Mouse (Mus musculus) kidney, adult 2 months (tissue): ENCODE results near the gene Yes1. TPM values are rescaled to one million over a fixed set of nuclear protein-coding genes. Genes with fewer than 3 reads are reported as not detected.
"Not testable (repeated sequence)": the region's sequence is repeated elsewhere in the genome, so short reads cannot be mapped to it uniquely, and the experiment has no call there.

Source experiments
- DNase-seq: peaks from one replicate; pipeline ENCODE4 v3.0.0; 2021
- H3K27ac ChIP-seq: fragments of 200-500 bp; 2 replicates; pipeline ENCODE4 v1.5.1; 2012; ENCODE audit warnings: low read depth, low read length, control low read depth, inconsistent platforms; ENCODE audit not compliant: insufficient read depth
- H3K27me3 ChIP-seq: fragments of 200-500 bp; replicated peaks from 2 replicates; pipeline ENCODE4 v1.6.1; 2012; ENCODE audit warnings: mild to moderate bottlenecking, moderate library complexity, low read length, inconsistent platforms; ENCODE audit not compliant: control insufficient read depth, insufficient read depth
- H3K36me3 ChIP-seq: fragments of 200-500 bp; 2 replicates; pipeline ENCODE4 v1.6.1; 2012; ENCODE audit warnings: mild to moderate bottlenecking, moderate library complexity, low read length, inconsistent platforms; ENCODE audit not compliant: control insufficient read depth, insufficient read depth
- H3K4me1 ChIP-seq: fragments of 200-500 bp; 2 replicates; pipeline ENCODE4 v1.6.1; 2011; ENCODE audit warnings: low read length; ENCODE audit not compliant: control insufficient read depth, insufficient read depth
- H3K4me3 ChIP-seq: fragments of 200-500 bp; 2 replicates; pipeline ENCODE4 v1.5.1; 2011; ENCODE audit warnings: mild to moderate bottlenecking, low read depth, low read length, control low read depth; ENCODE audit not compliant: insufficient read depth
- CTCF ChIP-seq: fragments of 200-500 bp; conservative IDR thresholded peaks from 2 replicates; pipeline ENCODE4 v1.5.1; 2011; ENCODE audit warnings: low read depth, mild to moderate bottlenecking, control low read depth, low read length, moderate library complexity, mixed read lengths; ENCODE audit not compliant: insufficient read depth, insufficient read length
- POLR2A ChIP-seq: fragments of 200-500 bp; IDR thresholded peaks from one replicate; pipeline ENCODE4 v1.6.1; 2011; ENCODE audit warnings: low read depth, low read length, control low read depth
- WGBS: fragments of 180-500 bp; shearing (Covaris S2); methylation state at CpG from one replicate; pipeline ENCODE4 v1.1.7; 2018; 5-methylcytosine and 5-hydroxymethylcytosine counted together
- polyA plus RNA-seq: library from polyadenylated mRNA; depleted of rRNA; stranded (reverse); fragments of >200 nt; gene quantifications from 2 replicates; pipeline ENCODE4 v1.2.3, GENCODE M21; 2012

Gene Yes1
- polyA plus RNA-seq, 1 experiment, result 3.1 TPM

- no peak for DNase-seq
- no peak overlapping the region for H3K4me3 ChIP-seq
- H3K27me3 ChIP-seq, result no peaks in the 10 kb centered on the region
- no peak overlapping the region for H3K27ac ChIP-seq
- TF ChIP-seq POLR2A (no peak), CTCF (no peak)
- H3K4me1 ChIP-seq, result peaks cover 3% of the 10 kb centered on the region; the same call in 1 of the 2 replicates
- WGBS, result 59% methylated on average over 1 of the region's 1 CpGs
- no peaks in the 10 kb centered on the region for H3K36me3 ChIP-seq
These were observed 106.8 kb downstream of the Yes1 start for GRCm38 (mm10) chr5:32717726-32718125.

- Histone ChIP-seq H3K36me3 (no peaks in the 10 kb centered on the region), H3K4me3 (no peak overlapping the region), H3K27me3 (no peaks in the 10 kb centered on the region), H3K27ac (no peak overlapping the region), H3K4me1 (no peaks in the 10 kb centered on the region)
- TF ChIP-seq CTCF (no peak), POLR2A (no peak)
- 36% methylated on average over 6 of the region's 6 CpGs for WGBS
- no peak for DNase-seq
These were observed 107.9 kb downstream of the Yes1 start for GRCm38 (mm10) chr5:32718916-32719315.

- H3K4me1 ChIP-seq, result no peaks in the 10 kb centered on the region
- no peaks in the 10 kb centered on the region for H3K27me3 ChIP-seq
- H3K36me3 ChIP-seq, result no peaks in the 10 kb centered on the region
- no peak for DNase-seq
- H3K4me3 ChIP-seq, result no peak overlapping the region
- no peak overlapping the region for H3K27ac ChIP-seq
- TF ChIP-seq CTCF (no peak), POLR2A (no peak)
- WGBS, result 78% methylated on average over 9 of the region's 9 CpGs
These were observed 109.4 kb downstream of the Yes1 start for GRCm38 (mm10) chr5:32720416-32720815.

- Histone ChIP-seq H3K27me3 (no peaks in the 10 kb centered on the region), H3K27ac (no peak overlapping the region), H3K4me1 (no peaks in the 10 kb centered on the region), H3K4me3 (no peak overlapping the region), H3K36me3 (no peaks in the 10 kb centered on the region)
- TF ChIP-seq POLR2A (no peak), CTCF (no peak)
- no peak for DNase-seq
- WGBS, result 58% methylated on average over 3 of the region's 3 CpGs
These were observed 110.3 kb downstream of the Yes1 start for GRCm38 (mm10) chr5:32721316-32721715.

- Histone ChIP-seq H3K36me3 (no peaks in the 10 kb centered on the region), H3K27me3 (no peaks in the 10 kb centered on the region), H3K27ac (no peak overlapping the region), H3K4me3 (no peak overlapping the region), H3K4me1 (no peaks in the 10 kb centered on the region)
- TF ChIP-seq POLR2A, result no peak
- no peak for TF ChIP-seq CTCF
- WGBS, result 79% methylated on average over 7 of the region's 7 CpGs
- DNase-seq, result no peak
These were observed 111.3 kb downstream of the Yes1 start for GRCm38 (mm10) chr5:32722263-32722662.

GRCm38 (mm10) chr5:32722711-32723110, 111.7 kb downstream of the Yes1 start:
- H3K27ac ChIP-seq, H3K36me3 ChIP-seq: not testable (repeated sequence)

GRCm38 (mm10) chr5:32723981-32724380, 113.0 kb downstream of the Yes1 start:
- no peak for DNase-seq
- H3K27ac ChIP-seq, result no peak overlapping the region

More at GRCm38 (mm10) chr5:32722711-32723110, 111.7 kb downstream of the Yes1 start:
- H3K4me3 ChIP-seq, H3K27me3 ChIP-seq, H3K4me1 ChIP-seq, DNase-seq: not testable (repeated sequence)
- WGBS, result 91% methylated on average over 8 of the region's 8 CpGs

GRCm38 (mm10) chr5:32725397-32725796, 114.4 kb downstream of the Yes1 start:
- peak; percentile 88 for DNase-seq
- not testable (repeated sequence) for H3K4me3 ChIP-seq, H3K4me1 ChIP-seq, H3K36me3 ChIP-seq, H3K27ac ChIP-seq, H3K27me3 ChIP-seq
- 70% methylated on average over 3 of the region's 3 CpGs for whole genome bisulfite sequencing

More at GRCm38 (mm10) chr5:32723981-32724380, 113.0 kb downstream of the Yes1 start:
- Histone ChIP-seq H3K4me3 (no peak overlapping the region), H3K4me1 (no peaks in the 10 kb centered on the region), H3K27me3 (no peaks in the 10 kb centered on the region), H3K36me3 (no peaks in the 10 kb centered on the region)
- TF ChIP-seq CTCF (no peak), POLR2A (no peak)
- WGBS, result 81% methylated on average over 7 of the region's 7 CpGs
